Mouse (Mus musculus): ENCODE measurements around the gene Efemp1.

The Efemp1 gene

DNA sequence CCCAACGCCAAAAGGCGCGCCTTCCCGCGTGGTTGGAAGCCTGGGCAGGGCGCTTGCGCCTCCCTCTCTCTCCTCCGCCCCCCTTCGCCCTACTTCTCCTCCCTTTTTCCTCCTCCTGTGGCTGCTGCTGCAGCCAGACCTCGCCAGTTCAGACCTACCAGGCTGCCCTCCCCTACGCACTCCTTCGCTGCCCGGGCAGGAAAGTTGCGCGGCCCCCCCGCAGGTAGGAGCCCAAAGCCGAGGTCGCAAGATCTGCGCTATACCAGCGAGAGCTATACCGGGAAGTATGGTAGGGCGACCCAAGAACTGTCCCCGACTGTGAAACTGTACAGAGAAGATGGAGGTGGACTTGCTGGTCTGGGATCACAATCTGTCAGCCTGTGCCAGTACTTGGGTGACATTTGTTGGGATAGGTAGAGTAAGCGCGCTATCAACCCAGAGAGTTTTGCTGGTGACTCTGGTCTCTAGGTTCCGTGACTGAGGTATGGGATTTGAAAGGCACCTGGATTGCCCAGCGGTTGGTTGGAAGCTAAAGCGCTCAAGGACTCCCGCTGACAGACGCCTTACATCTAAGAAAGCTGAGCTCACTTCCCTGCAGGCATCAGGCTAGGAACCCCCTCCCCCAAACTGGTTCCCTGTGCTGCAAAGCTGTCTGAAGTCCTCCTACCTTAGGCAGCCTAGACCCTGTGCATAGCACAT is at the start of gene Efemp1:
Gene Efemp1 (plus strand): TSS at position 103 of the 699 bp plus-strand sequence.
- no peak for DNase-seq (ENCODE audit: low spot score in 2 of 2)

DNA sequence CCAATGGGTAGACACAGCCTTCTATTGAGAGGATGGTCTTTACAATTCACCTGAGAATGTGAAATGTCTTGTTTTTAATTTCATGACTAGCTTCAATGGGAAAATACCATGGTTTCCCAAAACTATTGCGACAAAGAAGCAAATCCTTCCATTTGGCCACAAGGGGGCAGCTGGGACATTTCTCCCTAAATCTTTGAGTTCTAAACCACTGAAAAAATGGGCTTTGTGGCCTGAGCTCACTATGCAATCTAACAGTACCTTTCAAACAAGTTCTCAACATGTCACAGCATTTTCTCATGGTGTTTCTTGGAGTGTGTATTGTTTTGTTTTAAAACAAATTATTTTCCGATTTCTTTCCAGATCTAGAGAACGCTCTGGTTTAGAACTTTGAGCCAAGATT is 44.3 kb upstream of the Efemp1 start:
- no peak for DNase-seq (ENCODE audit: low spot score in 2 of 2)

DNA sequence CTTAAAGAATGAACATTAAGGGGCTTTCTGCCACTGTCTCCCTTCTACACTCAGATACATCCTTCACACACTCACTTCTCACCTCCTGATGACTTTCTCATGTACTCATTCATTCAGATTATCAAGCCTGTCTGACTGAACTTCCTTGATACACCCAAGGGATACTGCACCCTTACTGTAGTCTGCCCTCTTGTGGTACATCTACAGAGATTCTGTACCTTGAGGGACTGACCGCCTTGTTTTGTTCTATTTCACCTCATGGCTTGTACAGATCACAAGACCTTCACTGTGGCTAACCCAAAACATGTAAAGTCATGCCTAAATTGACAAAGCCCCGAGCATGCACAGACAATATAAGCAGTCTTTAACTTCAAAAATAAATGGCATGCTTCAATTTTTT is 41.1 kb upstream of the Efemp1 start:
- DNase-seq (ENCODE audit: low spot score in 2 of 2) = no peak

DNA sequence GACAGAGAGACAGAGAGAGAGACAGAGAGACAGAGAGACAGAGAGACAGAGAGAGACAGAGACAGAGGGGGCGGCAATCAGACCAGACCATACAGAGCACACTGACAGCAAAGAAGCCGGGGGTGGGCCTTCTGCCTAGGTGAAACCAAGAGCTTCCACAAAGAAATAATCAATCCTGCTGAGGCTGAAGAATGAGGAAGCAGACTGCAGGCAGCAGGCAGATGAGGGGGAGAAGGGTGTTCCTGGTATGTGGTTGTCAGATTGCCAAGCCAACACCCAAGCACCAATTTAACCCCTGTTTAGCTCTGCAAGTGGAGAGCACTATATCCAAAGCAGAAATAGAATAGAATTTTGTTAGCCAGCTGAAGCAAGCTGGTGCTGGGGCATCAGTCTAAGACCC is 40.4 kb upstream of the Efemp1 start:
- DNase-seq (ENCODE audit: low spot score in 2 of 2) = no peak

DNA sequence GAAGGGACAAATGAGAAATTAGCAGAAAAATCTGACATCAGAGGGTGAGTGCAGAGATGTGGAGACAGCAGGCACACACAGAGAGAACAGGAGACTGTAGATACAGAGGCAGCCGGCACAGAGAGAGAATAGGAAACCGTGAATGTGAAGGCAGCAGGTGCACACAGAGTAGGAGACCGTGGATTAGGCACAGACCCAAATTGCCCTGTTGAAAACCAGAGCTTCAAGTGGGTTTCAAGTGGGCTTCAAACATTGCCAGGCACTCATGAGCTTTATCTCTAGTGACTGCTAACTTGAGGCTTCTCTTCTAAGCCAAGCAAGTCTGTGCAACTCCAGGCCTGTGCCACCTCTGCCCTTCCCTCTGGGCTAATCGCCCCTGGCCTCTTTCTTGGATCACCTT is 35.6 kb upstream of the Efemp1 start:
- DNase-seq (ENCODE audit: low spot score in 2 of 2) = no peak

DNA sequence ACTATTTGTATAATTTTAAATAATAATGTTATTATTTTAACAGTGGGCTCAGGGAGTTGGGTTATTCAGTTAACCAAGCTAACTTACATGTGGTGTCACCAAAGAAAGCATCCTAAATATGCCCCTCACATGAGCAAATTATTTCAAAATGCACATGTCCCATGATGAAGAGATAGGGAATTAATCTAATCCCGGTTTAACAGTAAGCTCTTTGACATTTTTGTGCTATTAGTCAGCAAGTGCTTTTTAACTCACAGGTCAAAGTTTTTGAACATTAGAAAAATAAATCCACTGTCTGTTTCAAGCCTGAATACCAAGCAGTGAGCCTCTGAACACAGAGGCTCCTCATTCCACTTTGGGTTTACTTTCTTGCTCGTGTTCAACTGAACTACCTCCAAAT is 26.1 kb upstream of the Efemp1 start:
- DNase-seq (ENCODE audit: low spot score in 2 of 2) = no peak

DNA sequence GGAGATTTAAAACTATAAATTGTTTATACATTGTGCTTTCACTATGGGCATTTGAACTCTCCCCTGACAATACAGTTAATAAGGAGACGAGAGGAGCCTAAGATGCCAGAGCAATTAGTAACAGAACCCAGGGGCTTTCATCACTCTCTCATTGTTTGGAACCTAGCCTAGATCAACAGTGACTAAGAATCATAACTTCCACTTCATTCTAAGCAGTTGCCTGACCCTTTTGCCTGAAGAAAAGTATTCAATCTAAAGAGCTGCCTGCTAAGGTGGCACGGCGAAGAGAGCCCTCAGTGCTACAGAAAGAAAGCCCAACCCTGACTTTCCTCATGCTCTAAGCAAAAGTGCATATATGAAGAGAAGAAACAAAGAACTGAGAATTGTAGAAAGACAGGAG is 19.2 kb upstream of the Efemp1 start:
- DNase-seq (ENCODE audit: low spot score in 2 of 2) = no peak

DNA sequence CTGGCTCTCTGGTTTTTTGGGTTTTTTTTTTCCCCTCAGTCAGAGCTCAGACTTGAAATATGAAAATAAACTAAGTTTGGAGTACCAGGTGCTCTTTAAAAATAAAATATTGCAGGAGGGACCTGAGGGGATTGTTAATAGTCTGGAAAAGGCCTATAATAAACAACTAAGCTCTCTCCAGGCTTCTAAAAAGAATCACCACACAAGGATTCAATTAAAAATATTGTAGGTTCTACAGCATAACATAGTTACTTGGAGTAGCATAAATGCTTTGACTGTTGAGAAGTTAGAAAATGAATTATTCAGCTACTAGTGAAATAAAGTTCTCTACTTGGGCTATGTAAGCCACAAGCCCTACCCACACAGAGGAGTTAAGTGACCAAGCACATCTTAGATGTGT is 17.9 kb upstream of the Efemp1 start:
- no peak for DNase-seq (ENCODE audit: low spot score in 2 of 2)

DNA sequence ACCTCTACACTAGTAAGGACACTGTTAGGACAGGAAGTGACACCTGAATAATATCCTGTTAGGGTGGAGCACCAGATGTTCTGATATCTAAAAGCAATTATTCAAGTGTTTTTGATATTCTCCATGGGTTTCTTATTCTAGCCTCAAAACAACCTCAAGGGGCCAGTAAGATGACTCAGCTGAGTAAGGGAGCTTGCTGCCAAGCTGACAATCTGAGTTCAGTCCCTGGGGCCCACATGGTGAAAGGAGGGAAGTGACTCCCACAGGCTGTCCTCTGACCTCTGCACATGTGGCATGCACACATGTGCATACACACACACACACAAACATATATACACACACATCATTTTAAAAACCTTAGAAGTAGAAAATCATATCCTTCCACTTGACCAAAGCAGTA is 3.2 kb upstream of the Efemp1 start:
- DNase-seq (ENCODE audit: low spot score in 2 of 2) = no peak

DNA sequence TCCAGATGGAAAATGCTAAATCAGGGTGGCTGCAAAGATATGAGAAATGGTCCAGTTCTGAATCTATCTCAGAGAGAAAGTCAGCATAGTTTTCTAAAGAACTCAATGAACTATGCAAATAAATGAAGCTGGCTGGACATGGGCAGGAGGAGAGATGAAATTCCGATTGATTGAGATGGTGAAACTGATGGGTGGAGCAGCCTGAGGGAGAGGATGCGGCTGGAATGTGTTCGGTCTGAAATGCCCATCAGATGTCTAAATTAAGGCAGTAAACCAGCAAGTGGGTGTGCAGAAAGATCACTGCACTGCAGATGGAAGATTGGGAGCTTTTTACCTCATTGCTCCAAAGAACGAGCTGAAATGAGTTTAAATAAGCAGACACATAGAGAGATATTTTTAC is 1.4 kb upstream of the Efemp1 start:
- DNase-seq (ENCODE audit: low spot score in 2 of 2) = no peak

DNA sequence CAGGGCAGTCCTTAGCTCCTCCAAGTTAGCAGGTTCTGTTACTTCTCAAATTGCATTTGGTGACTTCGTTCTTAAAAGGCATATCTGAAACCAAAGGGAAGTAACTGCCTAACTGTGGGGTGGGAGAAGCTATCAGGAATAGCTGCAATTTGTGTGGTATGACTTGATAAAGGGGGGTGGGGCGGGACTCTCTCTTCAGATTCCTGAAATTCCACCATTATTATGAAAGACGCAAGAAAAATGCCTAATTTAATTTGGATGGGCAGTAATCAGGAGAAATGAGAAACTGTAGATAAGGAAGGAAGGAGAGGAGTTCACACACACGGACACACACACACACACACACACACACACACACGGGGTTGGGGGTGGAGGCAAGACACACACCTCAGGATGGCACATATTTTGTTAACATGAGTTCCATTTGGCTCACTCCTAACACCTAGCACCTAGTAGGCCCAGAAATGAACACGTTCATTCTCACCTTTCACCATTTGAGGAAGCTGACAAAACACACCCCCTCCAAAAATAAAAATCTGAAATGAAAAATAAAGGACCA is 564 bp upstream of the Efemp1 start:
- no peak for DNase-seq (ENCODE audit: low spot score in 2 of 2)

DNA sequence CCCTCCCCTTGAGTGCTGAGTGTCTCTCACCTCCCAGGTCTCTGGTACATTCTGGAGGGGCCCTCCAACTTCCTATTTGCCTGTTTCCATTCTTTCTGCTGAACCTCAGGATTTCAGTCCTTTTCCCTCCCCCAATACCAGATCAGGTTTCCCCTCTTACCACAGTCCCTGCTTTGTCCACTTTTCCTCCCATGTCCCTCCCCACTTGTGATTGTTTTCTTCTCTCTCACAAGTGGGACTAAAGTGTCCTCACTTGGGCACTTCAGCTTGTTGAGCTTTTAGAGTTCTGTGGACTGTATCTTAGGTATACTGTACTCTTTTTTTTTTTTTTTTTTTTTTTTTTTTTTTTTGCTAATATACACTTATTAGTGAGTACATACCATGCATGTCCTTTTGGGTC is 6.1 kb downstream of the Efemp1 start:
- no peak for DNase-seq (ENCODE audit: low spot score in 2 of 2)

DNA sequence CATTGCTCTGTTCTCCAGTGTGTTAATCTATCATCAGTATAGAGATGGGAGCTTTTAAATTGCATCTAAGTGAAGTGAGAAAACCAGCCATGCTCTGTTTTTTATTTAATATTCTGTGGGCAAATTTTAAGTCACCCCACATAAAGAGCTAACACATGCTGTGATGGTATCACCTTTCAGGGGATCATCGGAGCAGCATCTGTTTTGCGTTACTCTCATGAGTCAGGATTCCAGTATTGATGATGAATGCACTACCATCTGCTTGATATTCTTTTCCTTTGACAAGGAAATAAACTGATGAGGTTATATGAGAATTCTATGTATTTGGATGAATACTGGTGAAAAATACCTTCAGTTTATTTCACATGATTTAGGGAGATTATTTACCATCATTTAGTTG is 16.1 kb downstream of the Efemp1 start:
- no peak for DNase-seq (ENCODE audit: low spot score in 2 of 2)

DNA sequence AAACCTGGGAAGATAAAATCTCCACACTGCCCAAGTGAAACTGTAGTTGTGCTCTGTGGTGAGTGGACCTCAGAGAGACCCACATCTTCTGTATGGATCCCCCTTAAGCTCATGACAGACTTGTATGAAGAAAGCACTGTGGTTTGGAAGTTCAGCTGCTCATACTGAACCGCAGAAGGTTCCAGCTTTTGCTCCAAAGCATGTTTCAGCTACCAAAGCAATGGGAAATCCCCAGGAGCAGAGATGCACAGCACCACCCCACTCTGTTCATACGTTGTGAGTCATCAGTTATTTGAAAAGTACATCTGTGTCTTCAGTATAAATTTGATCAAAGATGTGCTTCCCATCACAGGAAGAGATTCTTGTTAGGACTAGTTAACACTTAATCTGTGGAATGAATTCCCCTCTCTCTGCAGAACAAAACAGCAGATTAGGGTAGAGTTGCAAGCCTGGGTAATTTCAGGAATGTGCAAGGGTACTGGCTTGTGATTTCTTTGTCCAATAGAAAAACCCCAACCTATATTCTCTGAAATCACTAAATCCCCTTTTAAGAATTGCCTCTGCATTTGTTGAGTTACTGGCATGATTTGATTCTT is 28.5 kb downstream of the Efemp1 start:
- DNase-seq (ENCODE audit: low spot score in 2 of 2) = no peak

DNA sequence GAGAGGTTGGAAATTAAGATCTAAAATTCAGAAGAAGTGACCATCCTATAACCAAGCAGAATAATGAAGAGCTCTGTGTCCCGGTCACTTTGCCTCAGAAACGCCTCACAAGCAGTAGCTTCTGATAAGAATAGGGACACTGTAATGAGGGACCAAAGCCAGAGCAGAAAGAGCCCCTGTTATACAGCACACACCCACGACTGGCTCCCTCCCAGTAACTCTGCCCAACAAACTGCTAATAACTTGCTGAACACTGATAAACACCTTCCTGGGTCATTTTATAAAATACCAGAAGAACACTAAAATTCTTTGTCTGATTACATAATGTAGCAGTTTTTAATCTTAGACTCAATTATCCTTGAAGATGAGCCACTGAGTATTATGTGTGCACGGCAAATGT is 30.1 kb downstream of the Efemp1 start:
- no peak for DNase-seq (ENCODE audit: low spot score in 2 of 2)

DNA sequence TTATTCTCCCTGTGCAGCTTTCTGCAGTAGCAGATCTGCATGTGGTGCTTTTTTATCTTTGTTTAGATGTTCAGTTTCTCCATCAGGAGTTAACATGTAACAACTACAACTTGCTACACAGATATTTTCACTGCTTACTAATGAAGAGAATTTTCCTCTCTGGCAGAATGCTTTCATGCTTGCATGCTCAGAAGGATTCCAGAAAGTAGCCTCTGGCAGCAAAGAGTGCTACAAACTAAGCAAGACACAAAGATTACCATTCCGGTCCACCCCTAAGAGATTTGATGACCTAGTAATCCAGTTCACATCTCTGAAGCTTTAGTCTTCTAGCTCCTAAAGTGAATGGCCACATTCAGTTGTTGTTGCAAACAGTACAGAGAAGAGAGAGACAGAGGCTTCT is 36.5 kb downstream of the Efemp1 start:
- no peak for DNase-seq (ENCODE audit: low spot score in 2 of 2)

DNA sequence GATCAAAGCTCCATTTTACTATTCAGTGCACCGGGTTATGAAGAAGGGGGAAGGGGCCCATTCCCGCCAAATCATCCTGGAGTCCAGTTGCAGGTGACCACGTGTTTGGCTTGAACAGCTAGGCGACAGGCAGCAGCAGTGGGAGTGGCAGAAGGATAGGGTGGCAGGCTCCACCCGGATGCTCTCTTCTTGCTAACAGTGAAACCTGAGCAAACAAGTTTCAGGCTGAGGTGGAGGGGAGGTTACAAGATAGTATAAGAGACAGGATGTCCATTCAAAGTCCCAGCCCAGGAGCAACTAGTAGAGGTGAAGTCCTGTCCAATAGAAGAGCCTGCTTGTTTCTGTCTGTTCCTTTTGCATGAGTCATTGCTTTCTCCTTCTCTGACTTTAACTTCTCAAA is 38.5 kb downstream of the Efemp1 start:
- DNase-seq (ENCODE audit: low spot score in 2 of 2) = no peak

DNA sequence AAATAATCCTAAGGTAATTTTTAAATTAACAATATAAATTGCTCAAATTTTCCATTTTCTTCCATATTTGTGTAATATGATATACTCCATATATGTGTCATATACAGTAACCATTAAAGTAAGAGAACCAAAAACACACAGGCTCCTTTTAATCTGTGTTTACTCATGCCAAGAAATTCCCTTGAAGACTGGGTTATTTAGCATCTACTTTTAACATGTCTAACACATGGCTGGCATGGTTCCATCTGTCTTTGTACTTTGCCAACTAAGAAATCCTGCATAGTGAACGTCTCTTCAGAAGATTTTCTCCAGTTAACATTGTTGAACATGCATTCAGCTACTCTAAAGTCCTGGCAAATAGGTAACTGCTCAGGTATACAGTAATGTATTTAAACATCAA is 46.4 kb downstream of the Efemp1 start:
- DNase-seq (ENCODE audit: low spot score in 2 of 2) = no peak

DNA sequence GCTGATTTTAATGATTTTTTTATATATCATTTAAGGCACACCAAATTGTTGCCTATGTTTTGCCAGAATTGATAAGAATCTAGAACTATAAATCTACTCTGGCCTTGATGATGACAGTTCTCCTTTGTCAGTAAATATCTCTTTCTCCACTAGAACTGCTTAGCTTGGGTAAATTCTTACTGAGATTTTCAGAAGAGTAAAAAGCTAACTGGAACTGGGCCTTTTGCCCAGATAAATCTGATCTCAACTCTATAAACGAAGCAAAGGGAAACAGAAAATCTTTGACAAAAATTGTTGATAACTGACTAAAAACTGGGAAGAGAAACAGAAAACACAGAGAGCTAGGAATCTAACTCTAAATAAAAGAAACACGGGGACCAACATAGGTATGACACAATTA is 51.6 kb downstream of the Efemp1 start:
- no peak for DNase-seq (ENCODE audit: low spot score in 2 of 2)

DNA sequence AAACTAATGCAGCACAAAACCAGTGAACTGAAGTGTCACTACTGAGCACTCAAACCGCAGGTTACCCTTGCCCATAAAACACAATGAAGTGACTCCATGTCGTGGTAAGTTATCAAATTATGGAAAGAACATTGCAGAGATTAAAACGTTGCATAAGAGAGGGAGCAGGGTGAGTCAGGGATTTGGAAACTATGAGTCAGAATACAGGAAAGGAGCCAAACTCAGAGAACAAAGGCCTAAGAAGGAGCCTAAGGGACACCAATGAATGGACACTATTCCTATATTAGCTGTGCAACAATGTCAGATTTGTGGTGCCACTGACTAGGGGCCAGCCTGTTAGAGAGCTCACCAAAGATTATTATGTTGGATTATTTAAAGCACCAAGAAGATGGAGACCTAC is 53.3 kb downstream of the Efemp1 start:
- DNase-seq (ENCODE audit: low spot score in 2 of 2) = no peak

DNA sequence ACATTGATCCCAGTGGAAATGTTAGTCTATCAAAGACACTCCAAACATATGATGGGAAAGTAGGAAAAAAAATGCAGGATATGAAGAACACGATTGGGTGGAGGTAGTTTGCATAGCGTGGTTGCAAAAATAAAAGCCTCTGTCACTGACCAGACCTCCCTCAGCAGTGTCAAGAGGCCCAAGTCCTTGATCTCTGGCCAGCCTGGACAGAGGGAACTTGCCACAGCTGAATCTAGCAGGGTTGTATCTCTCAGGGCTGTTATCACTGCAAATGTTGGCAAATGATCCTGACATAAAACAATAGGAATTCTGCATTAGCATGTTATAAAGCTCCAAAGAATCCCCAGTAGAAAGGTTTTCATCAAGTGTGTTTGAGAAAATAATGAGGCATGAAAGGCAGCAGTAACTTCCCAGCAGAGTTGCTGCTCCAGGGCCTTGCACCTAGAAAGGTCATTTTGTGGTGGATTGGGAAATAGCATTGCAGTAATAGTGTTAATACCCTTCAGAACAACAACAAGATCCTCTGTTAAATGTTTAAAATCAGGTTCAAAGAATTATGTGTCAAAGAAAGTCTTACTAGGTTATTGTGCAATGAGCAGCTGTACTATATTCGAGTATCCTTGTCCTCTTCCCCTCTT is 56.0 kb downstream of the Efemp1 start:
- no peak for DNase-seq (ENCODE audit: low spot score in 2 of 2)

DNA sequence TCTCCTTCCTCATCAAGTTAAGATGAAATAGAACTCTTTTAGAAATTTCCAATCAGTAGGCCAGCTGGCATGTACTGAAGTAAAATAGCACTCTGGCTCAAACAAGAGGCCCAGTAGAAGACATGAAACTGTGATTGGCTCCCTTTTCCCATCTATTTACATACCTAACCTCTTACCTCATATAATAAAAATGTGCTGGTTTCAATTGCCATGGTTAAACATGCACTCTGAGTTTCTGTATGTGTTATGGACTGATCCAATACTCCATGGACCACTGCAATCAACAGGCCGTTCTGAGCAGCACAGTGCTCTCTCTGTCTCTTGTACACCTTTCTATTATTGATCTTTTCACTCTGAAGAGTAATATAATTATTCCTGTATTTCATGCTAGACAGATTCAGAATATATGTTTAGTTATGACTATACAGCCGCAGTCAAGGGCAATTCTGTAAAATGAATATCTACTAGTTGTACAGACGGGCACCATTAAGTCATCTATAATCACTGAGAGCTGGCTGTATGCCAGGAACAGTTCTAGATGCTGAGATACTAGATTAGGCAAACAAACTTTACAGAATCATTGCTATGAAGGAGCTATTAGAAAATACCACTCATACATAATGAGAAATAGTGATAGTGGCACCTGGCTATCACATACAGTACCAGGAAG is 59.6 kb downstream of the Efemp1 start:
- no peak for DNase-seq (ENCODE audit: low spot score in 2 of 2)

DNA sequence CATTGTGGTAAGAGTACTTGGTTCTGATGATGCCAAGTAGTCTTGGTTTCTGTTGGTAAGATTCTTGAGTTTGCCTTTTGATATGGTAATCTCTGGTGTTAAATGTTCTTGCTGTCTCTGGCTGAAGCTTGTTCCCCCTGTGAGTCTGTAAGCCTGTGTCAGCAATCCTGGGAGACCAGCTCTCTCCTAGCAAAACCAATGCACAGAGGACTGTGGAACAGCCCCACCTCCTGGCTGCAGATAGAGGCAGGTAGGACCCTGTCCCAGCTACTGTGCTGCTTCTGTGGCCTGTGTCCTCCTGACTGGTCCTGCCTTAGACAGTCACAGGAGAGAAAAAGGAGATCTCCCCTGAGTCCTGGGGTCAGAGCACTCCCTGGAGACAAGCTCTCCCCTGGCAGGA is 81.4 kb downstream of the Efemp1 start:
- DNase-seq (ENCODE audit: low spot score in 2 of 2) = no peak
